Mouse (Mus musculus) heart, postnatal 36 days (tissue): Measurements from ENCODE around the gene Eipr1. TPM values are rescaled to one million over a fixed set of nuclear protein-coding genes. Genes with fewer than 3 reads are reported as not detected.

Experiments
- DNase-seq, 2 experiments: peaks; one replicate each; pipeline ENCODE4 v3.0.0; 2021 to 2022
- intact Hi-C: fragments of 180-260 bp; cut with DNase I; formaldehyde crosslinking; loops from one replicate; pipeline ENCODE4 v1.15.1; 2025
- total RNA-seq, 2 experiments: library from RNA; stranded (reverse); gene quantifications; 2 replicates each; pipeline ENCODE4 v1.2.3; 2021

Eipr1 gene
- total RNA-seq, 2 experiments from 2014 or later: 8.9 to 9.4 TPM

GRCm38 (mm10) chr12:28816681-28817426, 65.3 kb downstream of the Eipr1 start:
- DNase-seq: no peak
- intact Hi-C loops: no loop called here

DNA sequence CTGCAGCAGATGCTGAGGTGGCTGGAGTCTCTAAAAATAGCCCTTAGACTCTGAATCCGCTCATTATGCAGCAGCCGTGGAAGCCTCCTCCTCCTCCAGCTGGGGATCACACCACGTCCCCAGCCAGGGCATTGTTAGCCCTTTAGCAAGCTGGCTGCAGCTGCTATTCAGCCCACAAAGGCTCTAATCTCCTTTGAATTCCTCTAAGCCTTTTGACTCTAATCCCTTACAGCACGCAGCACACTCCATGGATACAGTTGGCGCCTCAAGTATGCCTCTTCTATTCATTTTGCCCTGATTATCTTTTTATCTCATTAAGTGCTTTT, 65.8 kb downstream of the Eipr1 start:
- intact Hi-C loops: no loop called here
- no peak for DNase-seq

GRCm38 (mm10) chr12:28817891-28818290, 66.3 kb downstream of the Eipr1 start:
- no peak for DNase-seq
- intact Hi-C loops: no loop called here

GRCm38 (mm10) chr12:28823518-28823917, 71.9 kb downstream of the Eipr1 start:
- intact Hi-C loops: no loop called here
- no peak for DNase-seq

GRCm38 (mm10) chr12:28829502-28829901, 77.9 kb downstream of the Eipr1 start:
- intact Hi-C loops: loop anchor here (5.0 kb wide), 1 partner anchor 127 kb away; no protein-coding TSS in a partner anchor
- no peak for DNase-seq

- intact Hi-C loops: loop anchor here (5.0 kb wide), 1 partner anchor 243 kb away; no protein-coding TSS in a partner anchor
- no peak for DNase-seq
These were observed 78.9 kb downstream of the Eipr1 start for GRCm38 (mm10) chr12:28830471-28830870.

- intact Hi-C loops: loop anchor here (5.0 kb wide), 1 partner anchor 244 kb away; no protein-coding TSS in a partner anchor
- DNase-seq: peak; percentile 47
These were observed 79.6 kb downstream of the Eipr1 start for GRCm38 (mm10) chr12:28831066-28831733.

DNA sequence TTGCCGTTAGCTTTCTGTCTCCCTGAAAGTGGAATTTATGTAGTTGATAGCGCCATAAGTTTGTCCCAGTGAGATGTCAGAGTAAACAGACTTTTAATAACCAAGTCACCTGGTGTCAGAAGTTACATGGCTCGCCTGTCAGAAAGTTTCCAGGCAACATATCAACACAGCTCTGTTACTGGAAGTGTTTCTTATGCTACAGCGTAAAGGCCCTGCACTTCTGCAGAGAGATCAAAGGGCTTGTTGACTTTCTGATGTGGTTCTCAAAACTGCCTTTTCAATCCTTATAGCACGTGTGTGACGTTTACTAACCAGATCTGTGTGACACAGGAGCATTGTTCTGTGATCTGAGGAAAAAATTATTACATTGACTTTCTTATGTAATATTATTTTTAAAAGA, 82.7 kb downstream of the Eipr1 start:
- intact Hi-C loops: loop anchor here (5.0 kb wide), 1 partner anchor 247 kb away; no protein-coding TSS in a partner anchor
- no peak for DNase-seq

DNA sequence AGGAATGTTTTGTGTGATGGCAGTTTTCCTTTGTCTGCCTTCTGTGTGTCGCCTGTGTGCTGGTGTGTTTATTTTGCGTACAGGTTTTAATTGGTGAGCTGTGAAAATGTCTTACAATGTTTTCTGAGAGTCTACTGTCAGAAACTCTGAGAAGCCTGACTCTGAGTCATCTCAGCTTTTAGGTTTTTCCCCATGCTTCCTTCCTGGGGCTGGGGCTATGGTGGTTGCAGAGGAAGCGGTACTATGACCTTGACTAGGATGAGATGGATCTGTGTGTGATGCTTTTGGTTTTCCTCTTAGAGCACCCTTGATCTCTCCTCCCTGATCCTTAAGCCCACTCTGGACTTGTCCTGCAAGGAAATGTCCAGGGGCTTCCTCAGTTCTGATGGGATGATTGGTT, 84.1 kb downstream of the Eipr1 start:
- no peak for DNase-seq
- intact Hi-C loops: no loop called here

DNA sequence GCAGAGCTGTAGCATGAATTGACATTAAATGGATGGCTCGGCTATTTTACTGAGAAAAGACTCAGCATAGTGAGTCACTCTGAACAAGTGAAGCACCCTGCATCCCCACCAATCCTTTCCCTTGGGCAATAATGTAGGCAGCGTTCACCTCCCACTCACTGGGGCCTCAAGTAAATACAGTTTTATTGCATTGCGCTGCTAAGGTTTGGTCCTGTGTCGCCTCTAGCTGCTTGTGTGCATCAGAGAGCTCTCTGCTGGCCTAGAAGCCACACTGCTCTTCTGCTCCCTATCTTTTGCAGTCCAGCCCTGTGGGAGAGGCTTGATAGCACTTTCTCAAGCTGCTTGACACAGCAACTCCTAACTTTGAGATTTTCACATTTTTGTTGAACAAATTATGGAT, 86.7 kb downstream of the Eipr1 start:
- no peak for DNase-seq
- intact Hi-C loops: no loop called here

GRCm38 (mm10) chr12:28838971-28839370, 87.4 kb downstream of the Eipr1 start:
- intact Hi-C loops: no loop called here
- DNase-seq: no peak

DNA sequence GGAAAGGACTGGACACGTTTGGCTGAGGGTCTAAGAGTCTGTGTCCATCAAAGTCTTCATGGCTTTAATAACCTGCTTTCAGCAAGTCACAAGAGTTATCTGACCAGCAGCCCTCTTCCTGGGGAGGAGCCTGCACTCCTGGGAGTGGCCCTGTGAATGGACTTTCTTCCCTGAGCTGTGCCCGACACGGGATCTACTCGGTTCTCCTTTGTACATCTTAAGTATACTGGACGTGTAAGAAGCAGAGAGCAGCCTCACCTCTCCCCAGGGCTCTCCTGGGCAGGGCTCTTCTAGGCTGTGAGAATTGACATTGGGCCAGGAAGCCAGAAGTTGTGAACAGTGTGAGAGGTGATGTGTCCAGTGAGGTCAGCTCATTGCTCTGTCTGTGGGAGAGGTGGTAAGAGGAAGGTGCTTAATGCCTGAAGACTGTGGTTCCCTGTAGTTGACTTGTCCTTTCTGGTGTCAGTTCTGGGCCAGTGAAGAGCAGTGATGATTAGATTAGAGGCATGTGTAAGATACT, 89.6 kb downstream of the Eipr1 start:
- DNase-seq: no peak
- intact Hi-C loops: no loop called here

DNA sequence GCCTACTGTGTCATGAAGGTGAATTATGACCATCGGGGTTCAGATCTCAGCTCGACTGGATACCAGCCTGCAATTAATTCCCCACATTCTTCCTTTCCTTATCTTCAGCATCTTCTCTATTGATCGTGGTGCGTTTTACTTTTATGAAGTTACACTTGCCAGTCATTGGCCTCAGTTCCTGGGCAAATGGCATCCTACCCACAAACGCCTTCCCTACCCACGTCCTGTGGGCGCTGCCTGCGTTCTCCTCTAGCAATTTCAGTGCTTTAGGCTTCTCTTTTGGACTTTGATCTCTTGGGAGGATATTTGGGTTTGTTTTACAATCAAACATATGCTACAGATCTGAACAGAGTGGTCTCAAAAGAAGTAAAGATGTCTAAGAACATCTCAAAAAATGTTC, 94.2 kb downstream of the Eipr1 start:
- no peak for DNase-seq
- intact Hi-C loops: no loop called here

DNA sequence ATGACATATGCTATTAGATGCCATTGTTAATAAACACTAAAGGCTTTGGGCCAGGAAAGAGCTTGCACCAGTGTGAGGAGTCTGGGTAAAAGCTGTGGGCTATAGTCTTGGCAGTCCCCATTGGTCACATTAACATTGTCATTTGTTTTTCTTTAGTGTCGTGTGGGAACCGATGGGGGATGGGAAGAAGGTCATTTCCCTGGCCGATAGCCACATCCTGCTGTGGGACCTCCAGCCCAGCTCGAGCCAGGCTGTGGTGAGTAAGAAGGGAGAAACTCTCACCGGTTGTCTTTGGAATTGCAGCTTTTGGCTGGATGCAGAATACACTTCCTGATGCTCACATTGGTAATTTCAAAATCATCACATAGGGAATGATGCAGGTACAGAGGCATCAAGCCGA, 95.8 kb downstream of the Eipr1 start:
- DNase-seq: no peak
- intact Hi-C loops: no loop called here

GRCm38 (mm10) chr12:28848726-28849612, 97.4 kb downstream of the Eipr1 start:
- no peak for DNase-seq
- intact Hi-C loops: no loop called here

GRCm38 (mm10) chr12:28859495-28860263, 108.1 kb downstream of the Eipr1 start:
- DNase-seq: no peak
- intact Hi-C loops: no loop called here

- intact Hi-C loops: no loop called here
- no peak for DNase-seq
These were observed 108.6 kb downstream of the Eipr1 start for GRCm38 (mm10) chr12:28860264-28860560.

DNA sequence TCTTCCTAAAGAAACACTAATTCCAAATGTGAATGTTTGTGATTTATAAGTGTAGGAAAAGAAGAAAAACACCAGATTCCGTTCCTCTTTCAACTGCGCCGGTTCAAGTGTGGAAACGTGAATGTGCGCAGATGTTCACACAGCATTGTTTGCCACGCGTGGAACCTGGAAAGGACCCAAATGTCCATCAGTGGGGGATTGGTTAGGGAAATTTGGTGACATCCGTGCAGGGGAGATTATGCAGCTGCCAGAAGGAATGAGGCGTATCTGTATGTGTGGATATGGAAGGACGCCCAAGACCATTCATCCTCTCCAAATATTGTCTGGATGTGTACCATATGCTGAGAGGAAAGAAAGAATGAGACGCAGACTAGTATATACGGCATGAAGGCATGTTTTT, 111.7 kb downstream of the Eipr1 start:
- DNase-seq: no peak

DNA sequence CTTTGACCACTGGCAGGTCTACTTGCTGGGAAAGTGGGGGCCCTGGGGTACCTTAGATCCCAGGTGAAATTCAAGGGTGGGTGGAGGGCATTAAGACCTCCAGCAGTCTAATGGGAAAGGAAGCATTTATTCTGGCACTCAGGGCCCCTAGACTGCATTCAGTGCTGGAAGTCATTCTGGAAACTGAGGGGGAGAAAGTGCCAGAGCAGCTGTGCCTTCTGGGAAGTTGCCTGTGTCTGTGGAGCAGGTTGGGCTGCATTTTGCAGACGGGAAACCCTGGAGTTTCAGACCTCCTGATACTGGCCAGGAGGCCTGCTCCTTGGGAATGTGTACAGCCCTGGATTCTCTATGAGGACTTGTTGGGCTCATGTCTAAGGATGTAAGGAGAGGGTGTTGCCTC, 114.5 kb downstream of the Eipr1 start:
- intact Hi-C loops: no loop called here
- DNase-seq: no peak

More for the DNA sequence above, 111.7 kb downstream of the Eipr1 start:
- intact Hi-C loops: no loop called here

- intact Hi-C loops: no loop called here
- no peak for DNase-seq
These were observed 117.2 kb downstream of the Eipr1 start for GRCm38 (mm10) chr12:28868794-28869193.
